Mouse (Mus musculus) gastrocnemius, adult 8-10 months (tissue): Measurements from ENCODE around the gene Gm595. TPM values are rescaled to one million over a fixed set of nuclear protein-coding genes. Genes with fewer than 3 reads are reported as not detected.

Experiments
- DNase-seq, 2 experiments: peaks; one replicate each; pipeline ENCODE4 v3.0.0; 2022; ENCODE audit warnings: low spot score in 2 of 2
- total RNA-seq, 4 experiments: library from RNA; stranded (reverse); gene quantifications; 2 replicates each; pipeline ENCODE4 v1.2.4; 2022

The Gm595 gene
- total RNA-seq: not detected

DNA sequence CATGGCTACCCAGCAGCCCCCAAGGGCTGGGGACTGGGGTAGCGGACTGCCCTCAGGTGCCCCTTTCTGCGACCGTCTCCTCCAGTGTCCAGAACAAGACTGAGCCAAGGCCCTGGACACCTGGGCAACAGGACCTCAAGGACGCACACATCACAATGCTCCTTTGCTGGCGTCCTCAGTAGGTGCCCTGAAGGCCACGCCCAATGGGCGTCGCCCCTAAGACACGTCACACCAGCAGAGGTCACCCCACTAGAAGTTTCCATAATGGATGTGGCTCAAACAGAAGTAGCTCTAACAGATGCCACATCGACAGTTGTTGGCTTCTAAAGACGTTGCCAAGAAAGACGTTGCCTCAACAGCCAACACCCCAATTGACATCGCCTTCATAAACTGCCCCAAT lies at the start of gene Gm595:
Gm595 (minus strand) TSS at position 101 of the 400 bp plus-strand sequence.
- no peak for DNase-seq

DNA sequence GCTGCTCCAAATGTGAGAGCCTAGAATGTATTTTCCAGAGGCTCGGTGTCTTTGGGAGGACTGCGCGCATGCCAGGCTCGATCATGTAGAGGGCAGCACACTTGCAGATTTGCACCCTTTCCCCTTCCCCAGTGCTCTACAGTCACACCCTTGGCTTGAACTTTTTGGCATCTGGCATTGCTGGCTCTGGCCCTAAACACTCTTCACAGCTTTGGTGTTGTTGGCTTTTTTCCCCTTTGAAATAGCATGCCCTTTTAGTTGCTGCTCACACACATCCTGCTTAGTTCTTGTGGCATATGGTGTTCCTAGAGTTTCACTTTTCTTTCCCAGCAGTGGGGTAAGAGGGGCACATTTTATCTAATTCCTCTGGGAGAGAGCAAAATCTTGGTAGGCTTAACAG lies 30.9 kb upstream of the Gm595 start:
- no peak for DNase-seq

DNA sequence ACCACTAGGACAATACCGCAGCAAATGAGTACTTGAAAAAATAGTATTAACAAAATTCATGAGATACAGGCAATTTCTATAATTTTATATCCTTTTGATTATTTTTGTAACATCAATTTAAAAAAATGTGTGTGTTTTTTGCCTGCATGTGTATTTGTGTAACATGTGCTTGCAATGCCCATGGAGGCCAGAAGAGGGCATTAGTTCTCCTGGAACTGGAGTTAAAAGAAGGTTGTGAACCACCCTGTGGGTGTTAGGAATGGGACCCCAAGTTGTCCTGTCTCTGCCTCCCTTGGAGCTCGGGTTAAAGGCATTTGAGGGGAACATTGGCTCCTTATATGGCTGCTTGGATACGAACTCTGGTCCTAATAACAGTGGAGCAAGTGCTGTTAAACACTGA lies 26.2 kb upstream of the Gm595 start:
- DNase-seq: no peak

DNA sequence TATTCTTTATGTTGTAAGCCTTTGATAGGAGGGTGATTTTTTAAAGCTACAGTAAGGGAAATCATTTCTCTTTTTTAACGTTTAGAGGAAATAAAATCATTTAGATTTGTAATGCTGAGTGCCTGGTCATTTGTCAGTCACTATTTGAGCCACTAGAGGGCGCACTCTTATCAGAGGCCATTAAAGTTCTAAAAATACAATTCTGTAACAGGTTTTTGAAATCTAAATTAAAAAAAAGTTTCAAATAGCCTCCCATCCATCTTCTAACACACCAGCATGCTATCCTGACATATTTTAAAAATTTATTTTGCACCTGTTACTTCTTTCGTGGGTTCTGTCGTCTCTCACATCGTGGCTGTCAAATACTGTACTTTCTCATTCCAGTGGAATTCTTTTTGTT lies 22.0 kb upstream of the Gm595 start:
- DNase-seq: no peak

DNA sequence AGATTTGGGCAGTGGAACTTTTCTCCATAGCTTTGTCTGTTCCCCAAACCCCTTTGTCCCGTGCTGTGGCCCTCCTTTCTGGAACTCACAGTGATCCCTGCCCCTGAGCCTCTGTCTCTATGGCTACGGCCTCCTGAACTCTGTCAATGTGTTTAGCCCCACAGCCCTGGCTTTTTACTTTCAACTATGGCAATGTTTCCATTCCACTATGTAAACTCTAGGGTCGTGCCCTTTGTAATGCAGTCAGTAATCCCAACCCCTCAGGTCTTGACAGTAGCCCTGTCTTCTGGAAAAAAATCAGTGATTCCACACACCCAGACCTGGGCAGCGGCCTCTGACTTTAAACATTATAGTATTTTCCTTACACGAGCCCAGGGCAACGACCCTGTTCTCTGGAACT lies 19.3 kb upstream of the Gm595 start:
- DNase-seq: no peak

DNA sequence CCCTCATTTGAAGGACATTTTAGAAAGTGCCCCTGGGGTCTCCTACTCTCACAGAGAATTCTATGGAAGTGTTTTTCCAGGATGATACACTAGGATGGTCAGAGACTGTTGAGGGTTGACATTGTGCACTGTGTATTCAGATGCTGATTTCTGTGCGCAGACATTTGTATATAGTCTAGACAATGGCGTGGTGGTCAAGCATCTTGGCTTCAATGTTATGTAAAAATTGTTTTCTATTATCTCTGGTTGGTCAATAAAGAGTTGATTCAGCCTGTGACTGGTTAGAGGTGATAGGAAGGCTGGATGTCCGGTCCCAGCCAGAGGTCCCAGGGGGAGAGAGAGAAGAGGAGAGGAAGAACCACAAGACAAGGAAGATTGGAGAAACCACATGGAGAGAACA lies 16.4 kb upstream of the Gm595 start:
- no peak for DNase-seq

DNA sequence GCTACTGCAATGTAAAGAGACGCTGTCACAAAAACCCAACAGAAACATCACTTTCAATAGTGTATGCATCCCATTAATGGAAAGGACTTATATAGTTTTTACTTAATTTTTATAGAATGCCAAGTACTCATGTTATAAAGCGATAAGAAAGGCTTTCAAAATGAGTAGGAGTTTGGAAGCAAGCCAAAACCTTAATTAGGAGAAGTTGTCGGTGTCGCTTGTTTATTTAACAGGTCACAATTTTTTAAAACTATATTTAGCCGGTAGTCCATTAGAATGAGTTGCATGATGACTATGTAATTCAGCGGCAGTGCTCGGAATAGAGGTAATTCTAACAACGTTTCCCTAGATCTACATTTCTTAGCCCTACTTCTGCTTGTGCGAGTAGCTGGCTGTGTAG lies 12.7 kb upstream of the Gm595 start:
- no peak for DNase-seq

DNA sequence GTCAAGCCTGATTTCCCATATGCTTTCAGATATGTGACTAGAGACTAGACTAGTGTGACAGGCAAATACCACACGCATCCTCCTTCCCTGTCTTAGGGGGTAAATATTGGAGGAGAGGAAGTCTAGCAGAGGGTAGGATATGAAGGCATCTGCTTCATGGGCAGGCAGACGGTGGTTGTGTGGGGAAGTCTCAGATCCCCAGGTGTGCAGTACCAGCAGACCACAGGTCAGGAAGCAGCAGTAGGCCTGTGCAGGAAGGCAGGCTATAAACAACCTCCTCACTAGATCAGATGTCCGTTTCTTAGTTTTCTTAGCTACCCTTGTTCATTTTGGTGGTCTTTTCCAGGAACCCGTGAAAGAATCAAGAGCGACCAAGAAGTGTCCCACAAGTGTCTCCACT lies 7.1 kb upstream of the Gm595 start:
- DNase-seq: no peak

Other genes starting within 250 kb of the Gm595 start
- gene Gpr119, start 203.2 kb downstream of the Gm595 start, total RNA-seq: under 1 TPM in 1 of 4 experiments, not detected in 3; 0.24 TPM
- gene Rbmx2, start 182.7 kb downstream of the Gm595 start, total RNA-seq: 1 to 10 TPM in 3 of 4 experiments, under 1 TPM in 1; 0.73 to 2.1 (median 1.4) TPM